Mouse (Mus musculus) CH12.LX (cell line): ENCODE data around the gene Hecw2. TPM values are rescaled to one million over a fixed set of nuclear protein-coding genes. Genes with fewer than 3 reads are reported as not detected.

Source experiments
- DNase-seq: peaks from one replicate; pipeline ENCODE4 v3.0.0-alpha.2; 2013; ENCODE audit errors: extremely low read depth
- H3K27ac ChIP-seq: 2 replicates; pipeline ENCODE4 v1.5.1; 2012; ENCODE audit warnings: low read depth, mild to moderate bottlenecking, control low read depth, moderate library complexity; ENCODE audit not compliant: insufficient read depth
- H3K27me3 ChIP-seq: replicated peaks from 2 replicates; pipeline ENCODE3; 2012; ENCODE audit warnings: inconsistent platforms
- H3K36me3 ChIP-seq, 2 experiments: replicated peaks in 1 of 2; 2 replicates each; pipeline versions ENCODE3 to v1.6.1; 2012; ENCODE audit warnings: inconsistent platforms in 1 of 2, low read length in 1 of 2, mild to moderate bottlenecking in 1 of 2, mixed read lengths in 1 of 2, moderate library complexity in 1 of 2; ENCODE audit not compliant: control insufficient read depth in 1 of 2, insufficient read depth in 1 of 2
- H3K4me1 ChIP-seq, 2 experiments: 2 replicates each; pipeline ENCODE4 v1.6.1; 2012; ENCODE audit warnings: inconsistent platforms in 1 of 2, moderate library complexity in 1 of 2; ENCODE audit not compliant: insufficient read depth in 2 of 2, control insufficient read depth in 1 of 2
- H3K4me2 ChIP-seq: 2 replicates; pipeline ENCODE4 v1.6.1; 2012; ENCODE audit warnings: low read depth, mild to moderate bottlenecking, control low read depth; ENCODE audit not compliant: poor library complexity, insufficient read depth, severe bottlenecking
- H3K4me3 ChIP-seq, 3 experiments: fragments of 150-350 bp in 1 of 3; sonication (generic) in 1 of 3; replicated peaks in 1 of 3; 2 replicates each; pipeline versions ENCODE3 to v1.5.1; 2011 to 2012; ENCODE audit warnings: low read depth in 2 of 3, low read length in 2 of 3, mild to moderate bottlenecking in 2 of 3, moderate library complexity in 2 of 3, control low read depth in 1 of 3, improper control_type of control experiment in 1 of 3, inconsistent platforms in 1 of 3, mixed read lengths in 1 of 3; ENCODE audit not compliant: poor library complexity in 1 of 3
- H3K79me2 ChIP-seq: replicated peaks from 2 replicates; pipeline ENCODE4 v1.6.1; 2012; ENCODE audit warnings: mild to moderate bottlenecking, moderate library complexity; ENCODE audit not compliant: control insufficient read depth, poor library complexity, insufficient read depth, severe bottlenecking; ENCODE audit errors: extremely low read depth
- H3K9ac ChIP-seq: 2 replicates; pipeline ENCODE4 v1.6.1; 2012; ENCODE audit warnings: low read depth, mild to moderate bottlenecking, control low read depth, moderate library complexity; ENCODE audit not compliant: insufficient read depth
- H3K9me3 ChIP-seq: replicated peaks from 2 replicates; pipeline ENCODE3; 2012; ENCODE audit warnings: low read length, inconsistent platforms, mixed read lengths
- BHLHE40 ChIP-seq: IDR thresholded peaks from 2 replicates; pipeline ENCODE4 v1.6.1; 2011; ENCODE audit warnings: mild to moderate bottlenecking, low read depth, low read length, improper control_type of control experiment
- CHD2 ChIP-seq: IDR thresholded peaks from 2 replicates; pipeline ENCODE4 v1.6.1; 2011; ENCODE audit warnings: low read length, improper control_type of control experiment
- CTCF ChIP-seq, 2 experiments: IDR thresholded peaks in 1 of 2; conservative IDR thresholded peaks in 1 of 2; 2 replicates each; pipeline ENCODE4 v1.5.1; 2011 to 2012; ENCODE audit warnings: low read depth in 2 of 2, low read length in 2 of 2, improper control_type of control experiment in 1 of 2, inconsistent platforms in 1 of 2, mild to moderate bottlenecking in 1 of 2, moderate library complexity in 1 of 2
- E2F4 ChIP-seq: IDR thresholded peaks from 2 replicates; pipeline ENCODE4 v1.6.1; 2011; ENCODE audit warnings: low read depth, low read length, improper control_type of control experiment; ENCODE audit not compliant: insufficient replicate concordance
- ELF1 ChIP-seq: IDR thresholded peaks from 2 replicates; pipeline ENCODE4 v1.6.1; 2014; ENCODE audit warnings: low read depth, mild to moderate bottlenecking, inconsistent platforms, low read length, improper control_type of control experiment
- GABPA ChIP-seq: IDR thresholded peaks from 2 replicates; pipeline ENCODE4 v1.6.1; 2012; ENCODE audit warnings: low read depth, low read length, improper control_type of control experiment, inconsistent platforms; ENCODE audit not compliant: insufficient replicate concordance
- IRF4 ChIP-seq: IDR thresholded peaks from 2 replicates; pipeline ENCODE4 v1.6.1; 2014; ENCODE audit warnings: low read depth, mild to moderate bottlenecking, inconsistent platforms, low read length, improper control_type of control experiment
- JUN ChIP-seq: IDR thresholded peaks from 2 replicates; pipeline ENCODE4 v1.6.1; 2011; ENCODE audit warnings: low read depth, mild to moderate bottlenecking, low read length, improper control_type of control experiment, moderate library complexity; ENCODE audit not compliant: insufficient read depth
- JUND ChIP-seq: conservative IDR thresholded peaks from 2 replicates; pipeline ENCODE4 v1.6.1; 2011; ENCODE audit warnings: low read depth, low read length, improper control_type of control experiment
- KAT2A ChIP-seq: IDR thresholded peaks from 2 replicates; pipeline ENCODE4 v1.6.1; 2012; ENCODE audit warnings: low read length, improper control_type of control experiment, inconsistent platforms; ENCODE audit not compliant: insufficient replicate concordance
- MAX ChIP-seq: IDR thresholded peaks from 2 replicates; pipeline ENCODE4 v1.6.1; 2011; ENCODE audit warnings: low read length, improper control_type of control experiment
- MAZ ChIP-seq: IDR thresholded peaks from 2 replicates; pipeline ENCODE4 v1.6.1; 2012; ENCODE audit warnings: low read depth, mild to moderate bottlenecking, inconsistent platforms, low read length, improper control_type of control experiment, moderate library complexity
- MYC ChIP-seq: IDR thresholded peaks from 2 replicates; pipeline ENCODE4 v1.6.1; 2011; ENCODE audit warnings: low read depth, mild to moderate bottlenecking, improper control_type of control experiment, low read length
- NELFE ChIP-seq: IDR thresholded peaks from 2 replicates; pipeline ENCODE4 v1.6.1; 2011; ENCODE audit warnings: low read depth, low read length, improper control_type of control experiment
- PAX5 ChIP-seq: IDR thresholded peaks from 2 replicates; pipeline ENCODE4 v1.6.1; 2012; ENCODE audit warnings: low read length, inconsistent platforms, mixed read lengths
- POLR2A ChIP-seq: IDR thresholded peaks from 2 replicates; pipeline ENCODE4 v1.6.1; 2011; ENCODE audit warnings: low read depth, mild to moderate bottlenecking, improper control_type of control experiment, low read length
- POLR2AphosphoS2 ChIP-seq: IDR thresholded peaks from 2 replicates; pipeline ENCODE4 v1.6.1; 2011; ENCODE audit warnings: low read depth, low read length, improper control_type of control experiment
- RAD21 ChIP-seq: IDR thresholded peaks from 2 replicates; pipeline ENCODE4 v1.6.1; 2011; ENCODE audit warnings: low read depth, mild to moderate bottlenecking, low read length, improper control_type of control experiment, moderate library complexity
- SIN3A ChIP-seq: IDR thresholded peaks from 2 replicates; pipeline ENCODE4 v1.6.1; 2012; ENCODE audit warnings: low read length, improper control_type of control experiment, inconsistent platforms
- SMC3 ChIP-seq: IDR thresholded peaks from 2 replicates; pipeline ENCODE4 v1.6.1; 2011; ENCODE audit warnings: low read depth, low read length, improper control_type of control experiment
- TCF12 ChIP-seq: IDR thresholded peaks from 2 replicates; pipeline ENCODE4 v1.6.1; 2014; ENCODE audit warnings: low read depth, mild to moderate bottlenecking, inconsistent platforms, low read length, improper control_type of control experiment
- UBTF ChIP-seq: IDR thresholded peaks from 2 replicates; pipeline ENCODE4 v1.6.1; 2012; ENCODE audit warnings: low read depth, mild to moderate bottlenecking, inconsistent platforms, low read length, improper control_type of control experiment, moderate library complexity
- USF2 ChIP-seq: conservative IDR thresholded peaks from 2 replicates; pipeline ENCODE4 v1.6.1; 2011; ENCODE audit warnings: low read depth, low read length, improper control_type of control experiment
- ZC3H11A ChIP-seq: IDR thresholded peaks from 2 replicates; pipeline ENCODE4 v1.6.1; 2012; ENCODE audit warnings: low read depth, mild to moderate bottlenecking, inconsistent platforms, low read length, improper control_type of control experiment
- ZKSCAN1 ChIP-seq: IDR thresholded peaks from 2 replicates; pipeline ENCODE4 v1.6.1; 2012; ENCODE audit warnings: low read depth, inconsistent platforms, low read length, improper control_type of control experiment, borderline replicate concordance
- ZNF384 ChIP-seq: IDR thresholded peaks from 2 replicates; pipeline ENCODE4 v1.6.1; 2012; ENCODE audit warnings: low read depth, low read length, improper control_type of control experiment, inconsistent platforms
- dilution Hi-C: fragments of 300-500 bp; cut with MboI; formaldehyde crosslinking; loops from 2 replicates; pipeline ENCODE4 v1.14.3; 2020; ENCODE audit warnings: low sequenced_read_pairs; ENCODE audit not compliant: extremely low pct_unique_long_range_greater_than_20kb, extremely low pct_ligation_motif_present
- in situ Hi-C: fragments of 300-500 bp; cut with MboI; formaldehyde crosslinking; loops from 3 replicates; pipeline ENCODE4 v1.14.3; 2019; ENCODE audit warnings: low sequenced_read_pairs, low pct_ligation_motif_present, low pct_unique_long_range_greater_than_20kb, mixed read lengths
- polyA plus RNA-seq: library from polyadenylated mRNA; unstranded; fragments of >175 nt; gene quantifications from 2 replicates; pipeline ENCODE4 v1.2.1, GENCODE M21; 2012; ENCODE audit warnings: low read depth; ENCODE audit not compliant: insufficient read length
- total RNA-seq, 2 experiments: library from RNA; depleted of rRNA; stranded (reverse); fragments of 300-350 nt in 1 of 2; fragments of >200 nt in 1 of 2; gene quantifications; 2 replicates each; pipeline ENCODE4 v1.2.3; 2012 to 2014

The Hecw2 gene
- total and polyA plus RNA-seq, 3 experiments, result 0.05 to 0.59 (median 0.14) TPM

- Histone ChIP-seq H3K9ac (no peak overlapping the region), H3K4me1 (peaks cover 0 to 3% of the 10 kb centered on the region in 2 experiments; a peak in 1 of 4 replicates), H3K36me3 (no peaks in the 10 kb centered on the region), H3K27me3 (no peaks in the 10 kb centered on the region), H3K4me2 (no peak overlapping the region), H3K79me2 (no peaks in the 10 kb centered on the region), H3K4me3 (no peak overlapping the region), H3K9me3 (no peaks in the 10 kb centered on the region), H3K27ac (no peak overlapping the region)
- in situ Hi-C loops (loop anchor here (25.0 kb wide), 1 partner anchor 428 kb away; no protein-coding TSS in a partner anchor), dilution Hi-C loops (no loop called here)
- DNase-seq, result peak; percentile 73
- no peak for TF ChIP-seq JUN
- TF ChIP-seq RAD21, result peak; percentile 81
- no peak for TF ChIP-seq BHLHE40
- TF ChIP-seq CHD2, result no peak
- TF ChIP-seq ZC3H11A, result no peak
- TF ChIP-seq E2F4, result no peak
- TF ChIP-seq ELF1, result no peak
- peak; percentile 65 to 80; a peak in 3 of 4 replicates for TF ChIP-seq CTCF (conservative IDR thresholded peaks at IDR 0.05 in 1 of 2, IDR thresholded peaks at IDR 0.05 in 1 of 2; ENCODE audit: low read depth in 2 of 2, low read length in 2 of 2)
- TF ChIP-seq PAX5, result no peak
- no peak for TF ChIP-seq UBTF
- TF ChIP-seq SMC3, result peak; percentile 71
- TF ChIP-seq ZKSCAN1, result no peak
- TF ChIP-seq TCF12, result no peak
These were observed 285.9 kb downstream of the Hecw2 start for GRCm38 (mm10) chr1:53909118-53909517.

- in situ Hi-C loops, result loop anchor here (25.0 kb wide), 1 partner anchor 431 kb away; no protein-coding TSS in a partner anchor
- Histone ChIP-seq H3K4me3 (no peak overlapping the region), H3K36me3 (no peaks in the 10 kb centered on the region), H3K79me2 (no peaks in the 10 kb centered on the region), H3K4me2 (no peak overlapping the region), H3K9me3 (no peaks in the 10 kb centered on the region), H3K9ac (no peak overlapping the region), H3K27ac (no peak overlapping the region), H3K27me3 (no peaks in the 10 kb centered on the region), H3K4me1 (peaks cover 0 to 3% of the 10 kb centered on the region in 2 experiments; a peak in 1 of 4 replicates)
- no peak for DNase-seq
- TF ChIP-seq NELFE (no peak), UBTF (no peak), TCF12 (no peak), GABPA (no peak), MAX (no peak), CHD2 (no peak), MYC (no peak), IRF4 (no peak), SIN3A (no peak), MAZ (no peak), JUND (no peak), RAD21 (no peak), USF2 (no peak), KAT2A (no peak), POLR2AphosphoS2 (no peak), POLR2A (no peak), ZNF384 (no peak)
- dilution Hi-C loops, result no loop called here
These were observed 288.8 kb downstream of the Hecw2 start for GRCm38 (mm10) chr1:53906175-53906574.
